ENCODE assay signal across 25 mouse cellular contexts in genomic region chr12:73853408-73853807, GRCm38 (mm10). TPM values are rescaled to one million over a fixed set of nuclear protein-coding genes. Genes with fewer than 3 reads are reported as not detected.
DNase-seq lines count a peak whose midpoint lies in the region; ATAC-seq lines count a peak whose summit lies in the region.
"Had no signal": no experiment of that assay in that cellular context is flagged by ENCODE, and none has a peak within 500 bp of the region (broad histone marks: within the 10 kb centered on the region; RNA-seq: fewer than 3 reads in every experiment).

No protein-coding gene starts in this region.

- H3K27me3 ChIP-seq in intestine, embryonic 16.5 days (replicated peaks; ENCODE audit: control insufficient read depth, insufficient read depth, low read length) = no peaks in the 10 kb centered on the region
- H3K27me3 ChIP-seq: forebrain, embryonic 13.5 days; heart, embryonic 12.5 days; heart, embryonic 15.5 days had no signal

- peak; percentile 83 for ATAC-seq in intestine, embryonic 16.5 days
- ATAC-seq in megakaryocyte-erythroid progenitor cell, adult 5-6 weeks (replicated peaks; ENCODE audit: low FRiP score, low TSS enrichment, poor library complexity, severe bottlenecking) = 0 out of 2 replicates have a peak, but pooled peaks have one; percentile 37
- ATAC-seq: activated CD4-positive, CD25-positive, alpha-beta regulatory T cell, adult 4 months; CD4-positive, CD25-positive, alpha-beta regulatory T cell, adult 4 months; forebrain, embryonic 13.5 days; forebrain, embryonic 16.5 days; hindbrain, postnatal 0 days had no signal

- 48% methylated on average over 4 of the region's 4 CpGs for WGBS in intestine, embryonic 16.5 days

- no peak overlapping the region for H3K27ac ChIP-seq in intestine, embryonic 16.5 days (ENCODE audit: low read length)
- H3K27ac ChIP-seq: forebrain, embryonic 10.5 days; forebrain, embryonic 13.5 days; heart, embryonic 15.5 days; hindbrain, embryonic 14.5 days; hindbrain, postnatal 0 days had no signal

- peak; percentile 36 for DNase-seq in urinary bladder, postnatal 14 days (ENCODE audit: low spot score)
- no peak for DNase-seq in urinary bladder, postnatal 10 days (ENCODE audit: low spot score)
- no peak for DNase-seq in kidney, adult 9 months
- no peak for DNase-seq in testis, postnatal 10 days (ENCODE audit: low spot score)
- DNase-seq: adrenal gland, adult 8-10 months; adrenal gland, postnatal 36 days; cerebellum, adult 18-20 months; cerebellum, adult 9-10 months; cerebellum, postnatal 14 days; gastrocnemius, postnatal 10 days; gastrocnemius, postnatal 36 days; heart, adult 18-20 months; heart, postnatal 10 days; heart, postnatal 36 days had no signal

- no peaks in the 10 kb centered on the region for H3K36me3 ChIP-seq in intestine, embryonic 16.5 days (ENCODE audit: control insufficient read depth, insufficient read depth, low read length)
- H3K36me3 ChIP-seq: forebrain, embryonic 10.5 days; heart, embryonic 12.5 days; heart, embryonic 15.5 days had no signal

- H3K9me3 ChIP-seq in intestine, embryonic 16.5 days (ENCODE audit: control insufficient read depth, low read length) = no peaks in the 10 kb centered on the region
- H3K9me3 ChIP-seq: forebrain, embryonic 10.5 days; forebrain, embryonic 13.5 days; heart, embryonic 12.5 days; heart, embryonic 15.5 days had no signal

- H3K4me1 ChIP-seq in intestine, embryonic 16.5 days (ENCODE audit: control insufficient read depth, insufficient read depth, low read length) = no peaks in the 10 kb centered on the region
- H3K4me1 ChIP-seq: forebrain, embryonic 10.5 days; forebrain, embryonic 13.5 days had no signal

- no peak overlapping the region for H3K4me2 ChIP-seq in intestine, embryonic 16.5 days (ENCODE audit: low read depth, low read length)
- H3K4me2 ChIP-seq: forebrain, embryonic 13.5 days; heart, embryonic 12.5 days; heart, embryonic 15.5 days; hindbrain, embryonic 14.5 days had no signal

- H3K9ac ChIP-seq in intestine, embryonic 16.5 days (ENCODE audit: low read depth, low read length) = no peak overlapping the region
- H3K9ac ChIP-seq: forebrain, embryonic 13.5 days; heart, embryonic 12.5 days; heart, embryonic 15.5 days; hindbrain, embryonic 14.5 days had no signal

- no peak overlapping the region for H3K4me3 ChIP-seq in intestine, embryonic 16.5 days (ENCODE audit: low read length)
- H3K4me3 ChIP-seq: forebrain, embryonic 10.5 days; forebrain, embryonic 13.5 days; heart, embryonic 12.5 days; heart, embryonic 15.5 days had no signal

RNA-seq across cellular contexts. Expression of gene Hif1a, which starts 47.8 kb away (rescaled TPM):
- polyA plus RNA-seq in intestine, embryonic 16.5 days (2015; fragmentation: Nextera tagmentation; extraction: Ambion mirVana) = 37.5 and 43.5 TPM in 2 replicates
- 18.7 and 28.2 TPM in 2 replicates for total RNA-seq in megakaryocyte-erythroid progenitor cell, adult 5-6 weeks (2014; fragmentation: Nextera tagmentation)
- 34.5 and 42.4 TPM in 2 replicates for total RNA-seq in megakaryocyte-erythroid progenitor cell, adult 5-6 weeks (2017)
